9 mouse cellular contexts compared by ENCODE assay signal in genomic region chr6:45323505-45323904, GRCm38 (mm10).
DNase-seq lines count a peak whose midpoint lies in the region; ATAC-seq and TF ChIP-seq lines count a peak whose summit lies in the region.
"Had no signal": no experiment of that assay in that cellular context is flagged by ENCODE, and none has a peak within 500 bp of the region (broad histone marks: within the 10 kb centered on the region; RNA-seq: fewer than 3 reads in every experiment).

No protein-coding gene starts in this region.

- POLR2A ChIA-PET in Patski (lab: Charles Lee) = no interaction called here

- DNase-seq in heart, postnatal 14 days = peak; percentile 29 to 61
- DNase-seq in heart, adult 11 months = no peak
- DNase-seq in 416B (ENCODE audit: low read depth) (peak; percentile 59), Patski (ENCODE audit: low read depth, low spot score) (no peak), MN1 (ENCODE audit: low spot score) (no peak)
- peak; percentile 30 to 32 for DNase-seq in left cerebral cortex, postnatal 25 days (ENCODE audit: low spot score in 2 of 2)
- DNase-seq in right cerebral cortex, adult 2 months (ENCODE audit: low spot score in 2 of 2) = peak; percentile 57 to 69

- TF ChIP-seq CTCF in Patski (IDR thresholded peaks at IDR 0.05) = peak; percentile 80

- CTCF ChIA-PET in Patski (lab: Charles Lee) = interaction anchor here (0.8 to 2.0 kb wide), 3 partner anchors 13 to 1637 kb away, joined by 3 to 6 read pairs (median 4); no protein-coding TSS in a partner anchor

- intact Hi-C loops in heart, postnatal 14 days (cut with DNase I) = loop anchor here (5.0 kb wide), 1 partner anchor 709 kb away; no protein-coding TSS in a partner anchor
- intact Hi-C loops in left cerebral cortex, postnatal 25 days (cut with DNase I) = loop anchor here (10.0 kb wide), 2 partner anchors 331 to 1641 kb away; no protein-coding TSS in a partner anchor

- in situ Hi-C loops in Patski (cut with MboI; ENCODE audit: low pct_unique_long_range_greater_than_20kb) = no loop called here

- no peak for ATAC-seq in Patski
- peak; percentile 65; the same call in 1 of the 2 replicates for ATAC-seq in common myeloid progenitor, adult 5-6 weeks (replicated peaks; ENCODE audit: low read depth, poor library complexity, severe bottlenecking)

- no peaks in the 10 kb centered on the region for H3K27me3 ChIP-seq in Patski
- H3K27me3 ChIP-seq: hindbrain, embryonic 15.5 days had no signal

Comparison
In these comparisons a context has a peak if more than half of its experiments do, and no peak if none do; other contexts are left out.
1. DNase-seq: peak in heart, postnatal 14 days (2 of 2), 416B (single experiment), left cerebral cortex, postnatal 25 days (2 of 2) and right cerebral cortex, adult 2 months (2 of 2); none in heart, adult 11 months (single experiment), Patski (single experiment) and MN1 (single experiment).